Mouse (Mus musculus): Measurements from ENCODE around the gene Fbxw26. TPM values are rescaled to one million over a fixed set of nuclear protein-coding genes. Genes with fewer than 3 reads are reported as not detected.
"Not testable (repeated sequence)": the region's sequence is repeated elsewhere in the genome, so short reads cannot be mapped to it uniquely, and the experiment has no call there.

Fbxw26 gene
- total RNA-seq (2014; fragmentation: Nextera tagmentation) (not detected in 2 replicates), total RNA-seq (2017) (not detected in 2 replicates)

- not testable (repeated sequence) for ATAC-seq (replicated peaks; ENCODE audit: low FRiP score, low TSS enrichment, poor library complexity, severe bottlenecking)
These were observed at the start of gene Fbxw26 for GRCm38 (mm10) chr9:109745989-109746388. TSS of gene Fbxw26 (minus strand) at chr9:109746089.

GRCm38 (mm10) chr9:109795221-109795620 is 49.3 kb upstream of the Fbxw26 start:
- ATAC-seq (replicated peaks; ENCODE audit: low FRiP score, low TSS enrichment, poor library complexity, severe bottlenecking) = no peak

- not testable (repeated sequence) for ATAC-seq (replicated peaks; ENCODE audit: low FRiP score, low TSS enrichment, poor library complexity, severe bottlenecking)
These were observed 44.7 kb upstream of the Fbxw26 start, which contains the start of gene Fbxw27 for GRCm38 (mm10) chr9:109790570-109790969. TSS of gene Fbxw27 (minus strand) at chr9:109790670.

- ATAC-seq (replicated peaks; ENCODE audit: low FRiP score, low TSS enrichment, poor library complexity, severe bottlenecking) = not testable (repeated sequence)
These were observed 21.0 kb upstream of the Fbxw26 start for GRCm38 (mm10) chr9:109766841-109767240.

- not testable (repeated sequence) for ATAC-seq (replicated peaks; ENCODE audit: low FRiP score, low TSS enrichment, poor library complexity, severe bottlenecking)
These were observed 43.3 kb downstream of the Fbxw26 start, which contains the start of gene Fbxw18 for GRCm38 (mm10) chr9:109702600-109702999. TSS of gene Fbxw18 (minus strand) at chr9:109702700.

GRCm38 (mm10) chr9:109685299-109685698 is 60.6 kb downstream of the Fbxw26 start:
- ATAC-seq (replicated peaks; ENCODE audit: low FRiP score, low TSS enrichment, poor library complexity, severe bottlenecking) = peak; percentile 87; the same call in 1 of the 2 replicates

Other genes starting within 250 kb of the Fbxw26 start
- not detected in 2 replicates for gene Fbxw15, start 177.8 kb downstream of the Fbxw26 start, total RNA-seq (2014; fragmentation: Nextera tagmentation)
- not detected in 2 replicates for gene Fbxw15, start 177.8 kb downstream of the Fbxw26 start, total RNA-seq (2017)
- not detected in 2 replicates for gene Fbxw24, start 120.0 kb downstream of the Fbxw26 start, total RNA-seq (2014; fragmentation: Nextera tagmentation)
- not detected in 2 replicates for gene Fbxw24, start 120.0 kb downstream of the Fbxw26 start, total RNA-seq (2017)
- not detected in 2 replicates for gene Fbxw25, start 81.4 kb downstream of the Fbxw26 start, total RNA-seq (2014; fragmentation: Nextera tagmentation)
- not detected in 2 replicates for gene Fbxw25, start 81.4 kb downstream of the Fbxw26 start, total RNA-seq (2017)
- not detected in 2 replicates for gene Fbxw18, start 43.4 kb downstream of the Fbxw26 start, total RNA-seq (2014; fragmentation: Nextera tagmentation)
- gene Fbxw18, start 43.4 kb downstream of the Fbxw26 start, total RNA-seq (2017) = not detected in 2 replicates
- not detected in 2 replicates for gene Fbxw27, start 44.6 kb upstream of the Fbxw26 start, total RNA-seq (2014; fragmentation: Nextera tagmentation)
- gene Fbxw27, start 44.6 kb upstream of the Fbxw26 start, total RNA-seq (2017) = not detected in 2 replicates
- not detected in 2 replicates for gene Spink8, start 66.2 kb upstream of the Fbxw26 start, total RNA-seq (2014; fragmentation: Nextera tagmentation)
- gene Spink8, start 66.2 kb upstream of the Fbxw26 start, total RNA-seq (2017) = not detected in 2 replicates
- 32.9 and 61.1 TPM in 2 replicates for gene Nme6, start 86.7 kb upstream of the Fbxw26 start, total RNA-seq (2014; fragmentation: Nextera tagmentation)
- gene Nme6, start 86.7 kb upstream of the Fbxw26 start, total RNA-seq (2017) = 27.6 and 47.6 TPM in 2 replicates
- gene Camp, start 103.5 kb upstream of the Fbxw26 start, total RNA-seq (2014; fragmentation: Nextera tagmentation) = 306 TPM in 1 of 2 replicates, not detected in the other
- gene Camp, start 103.5 kb upstream of the Fbxw26 start, total RNA-seq (2017) = 9.3 and 29.3 TPM in 2 replicates
- 58.2 and 61.3 TPM in 2 replicates for gene Cdc25a, start 129.5 kb upstream of the Fbxw26 start, total RNA-seq (2014; fragmentation: Nextera tagmentation)
- 46.7 and 58.8 TPM in 2 replicates for gene Cdc25a, start 129.5 kb upstream of the Fbxw26 start, total RNA-seq (2017)
- 12.9 and 14.3 TPM in 2 replicates for gene Map4, start 185.4 kb upstream of the Fbxw26 start, total RNA-seq (2014; fragmentation: Nextera tagmentation)
- 7.8 and 12.8 TPM in 2 replicates for gene Map4, start 185.4 kb upstream of the Fbxw26 start, total RNA-seq (2017)